ENCODE assay signal across 8 mouse cellular contexts in genomic region chr1:164459127-164459905, GRCm38 (mm10). TPM values are rescaled to one million over a fixed set of nuclear protein-coding genes. Genes with fewer than 3 reads are reported as not detected.
A peak's percentile ranks its signal among the peaks of the same experiment; 100 is the strongest.
DNase-seq lines count a peak whose midpoint lies in the region; ATAC-seq and TF ChIP-seq lines count a peak whose summit lies in the region.

No protein-coding gene starts in this region.

- no peak for ATAC-seq in hindbrain, embryonic 12.5 days (ENCODE audit: low FRiP score)
- no peak for ATAC-seq in lung, embryonic 16.5 days (ENCODE audit: low read depth)
- ATAC-seq in inflammation-experienced regulatory T-cells, adult 6 months: no peak
- no peak for ATAC-seq in activated CD4-positive, CD25-positive, alpha-beta regulatory T cell, adult 4 months

- H3K4me3 ChIP-seq in heart, embryonic 10.5 days: peak overlapping the region; percentile 83
- H3K4me3 ChIP-seq in hindbrain, embryonic 12.5 days: peak overlapping the region; percentile 68
- peak overlapping the region; percentile 74 for H3K4me3 ChIP-seq in lung, embryonic 16.5 days (ENCODE audit: low read length)

- DNase-seq in heart, embryonic 10.5 days (ENCODE audit: low spot score): no peak
- DNase-seq in heart, postnatal 4 days: no peak
- peak; percentile 30 for DNase-seq in brain, embryonic 14.5 days (ENCODE audit: low read depth)
- no peak for DNase-seq in gastrocnemius, adult 8-10 months (ENCODE audit: low spot score in 2 of 2)

- H3K9ac ChIP-seq in hindbrain, embryonic 12.5 days: peak overlapping the region; percentile 86; the same call in 1 of the 2 replicates
- H3K9ac ChIP-seq in lung, embryonic 16.5 days (ENCODE audit: low read length): peak overlapping the region; percentile 7

- H3K9me3 ChIP-seq in heart, embryonic 10.5 days: no peaks in the 10 kb centered on the region
- H3K9me3 ChIP-seq in hindbrain, embryonic 12.5 days (replicated peaks): no peaks in the 10 kb centered on the region
- H3K9me3 ChIP-seq in lung, embryonic 16.5 days (ENCODE audit: control insufficient read depth, low read length): no peaks in the 10 kb centered on the region

- peak overlapping the region; percentile 77 for H3K4me2 ChIP-seq in hindbrain, embryonic 12.5 days (replicated peaks)
- peak overlapping the region; percentile 86 for H3K4me2 ChIP-seq in lung, embryonic 16.5 days (ENCODE audit: low read depth, low read length)

- no peak for TF ChIP-seq CTCF in brain, embryonic 14.5 days (IDR thresholded peaks at IDR 0.05; ENCODE audit: borderline replicate concordance, extremely low read depth, insufficient read depth, insufficient read length)

- H3K36me3 ChIP-seq in heart, embryonic 10.5 days: no peaks in the 10 kb centered on the region; the same call in 1 of the 2 replicates
- no peaks in the 10 kb centered on the region for H3K36me3 ChIP-seq in hindbrain, embryonic 12.5 days
- H3K36me3 ChIP-seq in lung, embryonic 16.5 days (ENCODE audit: control insufficient read depth, insufficient read depth, low read length): no peaks in the 10 kb centered on the region

- H3K27me3 ChIP-seq in heart, embryonic 10.5 days (ENCODE audit: insufficient read depth, poor library complexity, severe bottlenecking): peaks cover 40% of the 10 kb centered on the region
- peaks cover 14% of the 10 kb centered on the region for H3K27me3 ChIP-seq in hindbrain, embryonic 12.5 days
- peaks cover 35% of the 10 kb centered on the region for H3K27me3 ChIP-seq in lung, embryonic 16.5 days (ENCODE audit: control insufficient read depth, insufficient read depth, low read depth, low read length)

- peaks cover 44% of the 10 kb centered on the region for H3K4me1 ChIP-seq in heart, embryonic 10.5 days
- peaks cover 35% of the 10 kb centered on the region for H3K4me1 ChIP-seq in hindbrain, embryonic 12.5 days
- peaks cover 13% of the 10 kb centered on the region; the same call in 1 of the 2 replicates for H3K4me1 ChIP-seq in lung, embryonic 16.5 days (replicated peaks; ENCODE audit: control insufficient read depth, insufficient read depth, low read length)

- TF ChIP-seq POLR2A in brain, embryonic 14.5 days (IDR thresholded peaks at IDR 0.05; ENCODE audit: borderline replicate concordance, extremely low read depth, insufficient read depth, insufficient read length, poor library complexity, severe bottlenecking): no peak

- 46% methylated on average over 12 of the region's 12 CpGs for WGBS in heart, embryonic 10.5 days
- WGBS in hindbrain, embryonic 12.5 days: 59% methylated on average over 12 of the region's 12 CpGs
- 47% methylated on average over 12 of the region's 12 CpGs for WGBS in lung, embryonic 16.5 days

- peak overlapping the region; percentile 94 for H3K27ac ChIP-seq in heart, embryonic 10.5 days
- peak overlapping the region; percentile 92; the same call in 1 of the 2 replicates for H3K27ac ChIP-seq in hindbrain, embryonic 12.5 days
- H3K27ac ChIP-seq in lung, embryonic 16.5 days (ENCODE audit: low read length): peak overlapping the region; percentile 88

RNA-seq across cellular contexts. Expression of gene Atp1b1, which starts 1.2 kb away (rescaled TPM):
- 181 and 298 TPM in 2 replicates for polyA plus RNA-seq in heart, embryonic 10.5 days (2016; fragmentation: Nextera tagmentation; extraction: Ambion mirVana)
- total RNA-seq in heart, postnatal 4 days (2021): 100 to 1,000 TPM; 423 to 424 TPM
- 78.0 and 126 TPM in 2 replicates for polyA plus RNA-seq in brain, embryonic 14.5 days (2012; rRNA removed)
- 57.6 and 61.7 TPM in 2 replicates for polyA plus RNA-seq in hindbrain, embryonic 12.5 days (2016; fragmentation: Nextera tagmentation; extraction: Ambion mirVana)
- polyA plus RNA-seq in lung, embryonic 16.5 days (2015; fragmentation: Nextera tagmentation; extraction: Ambion mirVana): 135 and 154 TPM in 2 replicates
- 1 to 10 TPM in 2 of 3 experiments, under 1 TPM in 1; 0.19 to 3.4 (median 2.4) TPM for polyA plus RNA-seq in inflammation-experienced regulatory T-cells, adult 6 months (2017; shearing (Covaris generic))
- 1 to 10 TPM; 1.7 to 2.2 TPM for polyA plus RNA-seq in activated CD4-positive, CD25-positive, alpha-beta regulatory T cell, adult 4 months (2017; shearing (Covaris generic))
- 100 to 1,000 TPM; 111 to 182 (median 171) TPM for total RNA-seq in gastrocnemius, adult 8-10 months (2022)

Comparison
In these comparisons a context has a peak if more than half of its experiments do, and no peak if none do; other contexts are left out.
1. RNA of gene Atp1b1, which starts 1.2 kb away (polyA plus RNA-seq): 181 to 298 TPM in heart, embryonic 10.5 days, 135 to 154 TPM in lung, embryonic 16.5 days, 78.0 to 126 TPM in brain, embryonic 14.5 days and 57.6 to 61.7 TPM in hindbrain, embryonic 12.5 days; 0.19 to 3.4 TPM in inflammation-experienced regulatory T-cells, adult 6 months and 1.7 to 2.2 TPM in activated CD4-positive, CD25-positive, alpha-beta regulatory T cell, adult 4 months; every median in the first group is over 10 times any median in the second.
2. Peak in every context shown above with its lines, with median percentiles within 50 percentile points of each other: H3K27ac ChIP-seq and H3K4me3 ChIP-seq.